Mouse (Mus musculus) liver, embryonic 15.5 days (tissue): Measurements from ENCODE around the gene Tmem18. TPM values are rescaled to one million over a fixed set of nuclear protein-coding genes. Genes with fewer than 3 reads are reported as not detected.

Source experiments
- ATAC-seq: fragments of 200-750 bp; cut with Nextera tagmentation; 2 replicates; pipeline ENCODE4 v1.8.0; 2017; ENCODE audit warnings: moderate number of reproducible peaks, mild to moderate bottlenecking, moderate library complexity; ENCODE audit not compliant: insufficient read depth
- H3K27ac ChIP-seq: fragments of 300-500 bp; sonication (generic); replicated peaks from 2 replicates; pipeline ENCODE4 v1.5.1; 2015; ENCODE audit warnings: mild to moderate bottlenecking, inconsistent platforms
- H3K27me3 ChIP-seq: fragments of 300-500 bp; sonication (generic); 2 replicates; pipeline ENCODE4 v1.6.1; 2015; ENCODE audit warnings: mild to moderate bottlenecking, inconsistent platforms
- H3K36me3 ChIP-seq: fragments of 300-500 bp; sonication (generic); replicated peaks from 2 replicates; pipeline ENCODE4 v1.6.1; 2015; ENCODE audit warnings: moderate library complexity, mild to moderate bottlenecking, inconsistent platforms
- H3K4me1 ChIP-seq: fragments of 300-500 bp; sonication (generic); replicated peaks from 2 replicates; pipeline ENCODE4 v1.6.1; 2015; ENCODE audit warnings: inconsistent platforms
- H3K4me2 ChIP-seq: fragments of 300-500 bp; sonication (generic); 2 replicates; pipeline ENCODE4 v1.6.1; 2015; ENCODE audit warnings: moderate library complexity, mild to moderate bottlenecking, inconsistent platforms
- H3K4me3 ChIP-seq: fragments of 300-500 bp; sonication (generic); replicated peaks from 2 replicates; pipeline ENCODE4 v1.5.1; 2015; ENCODE audit warnings: mild to moderate bottlenecking, inconsistent platforms
- H3K9ac ChIP-seq: fragments of 300-500 bp; sonication (generic); 2 replicates; pipeline ENCODE4 v1.6.1; 2015; ENCODE audit warnings: moderate library complexity, mild to moderate bottlenecking, inconsistent platforms
- H3K9me3 ChIP-seq: fragments of 300-500 bp; sonication (generic); replicated peaks from 2 replicates; pipeline ENCODE4 v1.6.1; 2016; ENCODE audit warnings: inconsistent platforms
- WGBS: fragments of 180-500 bp; shearing (Covaris S2); methylation state at CpG from one replicate; pipeline ENCODE4 v1.1.7; 2015; ENCODE audit warnings: mixed read lengths; ENCODE audit not compliant: insufficient replicate concordance; 5-methylcytosine and 5-hydroxymethylcytosine counted together
- polyA plus RNA-seq: library from polyadenylated mRNA; unstranded; fragments of >200 nt; fragmentation: Nextera tagmentation; extraction: Ambion mirVana; gene quantifications from 2 replicates; pipeline ENCODE4 v1.2.1, GENCODE M21; 2015

The Tmem18 gene
- 7.6 and 8.3 TPM in 2 replicates for polyA plus RNA-seq

DNA sequence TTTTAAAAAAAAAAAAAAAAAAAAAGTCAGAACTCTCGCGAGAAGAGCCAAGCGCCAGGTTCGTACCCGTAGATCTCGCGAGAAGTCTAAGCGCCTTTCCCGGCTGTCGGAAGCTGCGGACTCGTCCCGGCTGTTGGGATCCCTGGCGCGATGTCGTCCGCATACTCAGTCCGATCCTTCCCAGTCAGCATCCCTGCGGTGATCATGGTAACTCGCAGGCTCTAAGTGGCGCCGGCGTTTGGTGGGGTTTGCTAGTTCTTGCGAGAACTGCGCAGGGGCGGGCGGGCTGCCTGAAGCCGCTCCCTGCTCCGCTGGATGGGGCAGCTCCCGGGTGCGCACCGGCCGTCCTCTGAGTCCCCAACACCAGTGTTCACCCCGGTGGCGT, at the start of gene Tmem18:
Gene Tmem18 (plus strand): TSS at position 71 of the 385 bp plus-strand sequence.
- Histone ChIP-seq H3K36me3 (peaks cover 18% of the 10 kb centered on the region), H3K27ac (peak within 1 kb of the TSS; percentile 77), H3K4me1 (peaks cover 14% of the 10 kb centered on the region), H3K4me3 (peak within 1 kb of the TSS; percentile 79), H3K4me2 (peak within 1 kb of the TSS; percentile 86), H3K9ac (peak within 1 kb of the TSS; percentile 79), H3K9me3 (no peaks in the 10 kb centered on the region), H3K27me3 (no peaks in the 10 kb centered on the region)
- peak; percentile 85 for ATAC-seq
- 0% methylated on average over 35 of the region's 35 CpGs for WGBS

GRCm38 (mm10) chr12:30557349-30557748, 26.9 kb upstream of the Tmem18 start:
- H3K9ac ChIP-seq: no peak overlapping the region
- H3K4me1 ChIP-seq: no peaks in the 10 kb centered on the region
- ATAC-seq: no peak
- H3K27ac ChIP-seq: no peak overlapping the region
- H3K36me3 ChIP-seq: no peaks in the 10 kb centered on the region
- no peaks in the 10 kb centered on the region for H3K9me3 ChIP-seq
- no peaks in the 10 kb centered on the region; the same call in 1 of the 2 replicates for H3K27me3 ChIP-seq
- H3K4me2 ChIP-seq: no peak overlapping the region
- no peak overlapping the region for H3K4me3 ChIP-seq

DNA sequence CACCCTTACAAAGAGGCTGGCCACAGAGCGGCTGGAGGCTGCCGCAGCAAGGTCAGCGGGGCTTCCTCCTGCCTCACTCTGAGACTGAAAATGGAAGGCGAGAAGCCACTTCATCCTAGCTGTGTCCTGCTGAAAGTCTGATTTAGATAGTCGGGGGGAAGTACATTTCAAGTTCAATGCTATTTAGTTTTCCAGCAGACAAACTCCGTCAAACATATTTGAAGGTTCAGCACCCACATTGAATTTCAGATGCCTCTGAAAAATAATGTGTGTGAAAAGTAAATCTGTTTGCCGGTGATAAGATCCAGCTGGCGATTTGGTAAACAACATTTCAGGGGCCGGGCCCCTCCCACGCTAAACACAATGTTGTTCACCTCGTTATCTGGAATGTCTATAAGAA, 22.8 kb upstream of the Tmem18 start:
- Histone ChIP-seq H3K4me1 (no peaks in the 10 kb centered on the region), H3K4me2 (no peak overlapping the region), H3K27ac (no peak overlapping the region), H3K9me3 (no peaks in the 10 kb centered on the region), H3K36me3 (no peaks in the 10 kb centered on the region), H3K4me3 (no peak overlapping the region), H3K9ac (no peak overlapping the region), H3K27me3 (no peaks in the 10 kb centered on the region; the same call in 1 of the 2 replicates)
- 24% methylated on average over 11 of the region's 11 CpGs for WGBS
- ATAC-seq: no peak

DNA sequence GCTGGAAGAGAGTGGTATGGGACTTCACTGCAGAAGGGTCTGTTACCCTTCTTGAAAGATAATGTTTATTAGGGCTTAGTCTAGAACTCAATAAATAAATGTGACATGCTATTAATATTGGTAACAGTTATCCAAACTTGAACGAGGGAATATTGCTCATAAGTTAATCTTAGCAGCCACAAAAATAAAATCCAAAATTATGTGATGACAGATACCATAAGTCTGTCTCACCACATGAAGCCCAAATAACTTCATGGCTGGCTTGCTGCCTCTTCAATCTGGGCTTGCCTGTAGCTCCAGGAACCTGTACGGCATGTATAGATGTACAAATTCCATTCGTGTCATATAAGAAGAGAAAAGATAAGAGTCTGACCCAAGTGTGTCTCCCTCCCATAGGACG, 12.2 kb upstream of the Tmem18 start:
- Histone ChIP-seq H3K4me3 (no peak overlapping the region), H3K9me3 (no peaks in the 10 kb centered on the region), H3K27me3 (no peaks in the 10 kb centered on the region), H3K9ac (no peak overlapping the region), H3K27ac (no peak overlapping the region), H3K4me2 (no peak overlapping the region), H3K36me3 (no peaks in the 10 kb centered on the region), H3K4me1 (no peaks in the 10 kb centered on the region)
- WGBS: 51% methylated on average over 4 of the region's 4 CpGs
- no peak for ATAC-seq

DNA sequence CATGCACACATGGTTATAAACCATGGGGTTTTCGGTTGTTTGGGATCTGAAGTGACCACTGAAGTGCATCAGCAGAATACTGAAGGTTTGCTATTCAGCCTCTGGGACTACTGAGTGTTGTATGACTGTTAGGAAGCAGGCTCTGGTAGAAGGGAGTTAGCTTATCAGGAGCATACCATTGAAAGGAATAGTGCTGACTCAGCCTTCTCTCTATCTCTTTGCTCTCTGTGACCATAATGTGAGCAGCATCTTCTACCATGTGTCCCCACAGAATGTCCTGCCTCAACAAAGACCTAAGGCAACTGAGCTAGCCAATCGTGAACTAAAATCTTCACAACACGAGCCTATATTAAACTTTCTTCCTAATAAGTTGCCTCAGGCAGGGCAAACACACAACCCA, 8.3 kb upstream of the Tmem18 start:
- Histone ChIP-seq H3K4me3 (no peak overlapping the region), H3K4me1 (no peaks in the 10 kb centered on the region), H3K9ac (no peak overlapping the region), H3K27ac (no peak overlapping the region), H3K9me3 (no peaks in the 10 kb centered on the region), H3K36me3 (no peaks in the 10 kb centered on the region), H3K4me2 (no peak overlapping the region), H3K27me3 (no peaks in the 10 kb centered on the region)
- WGBS: 37% methylated on average over 3 of the region's 3 CpGs
- no peak for ATAC-seq

DNA sequence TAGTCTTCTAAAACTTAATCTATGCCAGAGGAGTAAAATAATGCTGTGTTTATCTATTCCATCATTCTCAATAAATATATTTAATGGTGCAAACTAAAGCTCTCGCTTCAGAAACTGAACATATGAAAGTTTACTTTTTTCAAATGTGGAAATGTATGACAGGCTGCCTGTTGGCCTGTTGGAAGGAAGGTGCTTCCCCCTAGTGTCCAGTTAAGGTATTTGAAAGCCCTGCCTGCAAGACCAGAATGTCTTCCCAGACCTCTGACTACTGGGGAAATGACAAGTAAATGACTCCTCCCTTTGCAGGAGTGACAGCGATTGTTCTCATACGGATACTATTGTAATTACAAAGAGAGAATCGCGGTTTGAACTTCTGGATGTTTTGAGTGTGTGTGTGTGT, 6.2 kb upstream of the Tmem18 start:
- H3K27ac ChIP-seq: no peak overlapping the region
- 5% methylated on average over 5 of the region's 5 CpGs for WGBS
- H3K9me3 ChIP-seq: no peaks in the 10 kb centered on the region
- H3K4me3 ChIP-seq: no peak overlapping the region
- no peaks in the 10 kb centered on the region for H3K36me3 ChIP-seq
- H3K4me1 ChIP-seq: no peaks in the 10 kb centered on the region
- H3K9ac ChIP-seq: no peak overlapping the region
- H3K27me3 ChIP-seq: no peaks in the 10 kb centered on the region
- no peak overlapping the region for H3K4me2 ChIP-seq
- ATAC-seq: no peak

DNA sequence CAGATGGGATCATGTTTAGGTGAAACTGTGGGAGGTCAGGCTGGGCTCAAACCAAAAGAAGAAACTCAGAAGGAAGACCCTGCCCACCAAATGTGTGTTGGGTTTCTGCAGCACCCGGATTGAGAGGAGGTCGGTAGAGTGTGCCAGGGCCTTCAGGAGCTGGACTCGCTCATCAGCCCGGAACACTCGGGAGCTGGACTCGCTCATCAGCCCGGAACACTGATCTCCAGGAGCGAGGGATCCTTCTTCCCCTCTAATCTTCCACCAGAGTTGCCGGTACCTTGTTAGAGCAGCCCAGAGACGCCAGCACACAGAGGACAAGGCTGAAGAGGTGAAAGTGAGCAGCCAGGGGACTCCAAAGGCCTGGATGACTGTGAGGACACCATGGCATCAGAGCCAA, 2.9 kb upstream of the Tmem18 start:
- H3K4me3 ChIP-seq: no peak overlapping the region
- H3K9ac ChIP-seq: no peak overlapping the region
- no peak overlapping the region for H3K27ac ChIP-seq
- H3K36me3 ChIP-seq: no peaks in the 10 kb centered on the region
- H3K9me3 ChIP-seq: no peaks in the 10 kb centered on the region
- H3K27me3 ChIP-seq: no peaks in the 10 kb centered on the region
- no peak overlapping the region for H3K4me2 ChIP-seq
- no peak for ATAC-seq
- WGBS: 71% methylated on average over 10 of the region's 10 CpGs
- peaks cover 14% of the 10 kb centered on the region for H3K4me1 ChIP-seq

DNA sequence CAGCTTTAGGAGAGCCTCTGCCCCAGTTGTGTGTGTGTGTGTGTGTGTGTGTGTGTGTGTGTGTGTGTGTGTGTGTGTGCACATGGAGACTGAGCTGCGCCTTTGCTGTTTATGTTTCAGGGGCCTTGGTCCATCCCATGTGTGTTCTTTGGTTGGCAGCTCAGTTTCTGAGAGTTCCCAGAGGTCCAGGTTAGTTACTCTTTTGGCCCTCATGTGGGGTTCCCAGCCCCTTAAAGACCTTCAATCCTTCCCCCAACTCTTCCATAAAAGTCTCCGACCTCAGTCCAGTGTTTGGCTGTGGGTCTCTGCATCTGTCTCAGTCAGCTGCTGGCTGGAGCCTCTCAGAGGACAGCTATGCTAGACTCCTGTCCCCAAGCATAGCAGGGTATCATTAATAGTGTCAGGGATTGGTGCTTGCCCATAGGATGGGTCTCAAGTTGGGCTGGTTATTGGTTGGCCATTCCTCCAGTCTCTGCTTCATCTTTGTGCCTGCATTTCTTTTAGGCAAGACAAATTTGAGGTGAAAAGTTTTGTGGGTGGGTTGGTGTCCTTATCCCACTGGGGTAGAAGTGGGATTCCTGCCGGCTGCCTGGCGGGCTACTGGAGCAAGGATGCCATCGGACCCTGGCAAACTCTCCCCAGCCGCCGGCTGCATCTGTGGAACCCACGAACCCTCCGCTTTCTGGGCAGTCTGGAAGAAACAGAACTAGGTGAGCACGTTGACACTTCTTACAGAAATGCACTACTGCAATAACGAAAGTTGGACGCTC, 455 bp upstream of the Tmem18 start:
- Histone ChIP-seq H3K27ac (no peak overlapping the region), H3K9ac (peak overlapping the region; percentile 79), H3K27me3 (no peaks in the 10 kb centered on the region), H3K36me3 (peaks cover 13% of the 10 kb centered on the region), H3K4me2 (peak overlapping the region; percentile 86), H3K4me1 (peaks cover 14% of the 10 kb centered on the region), H3K9me3 (no peaks in the 10 kb centered on the region), H3K4me3 (peak overlapping the region; percentile 79)
- WGBS: 13% methylated on average over 12 of the region's 12 CpGs
- ATAC-seq: peak; percentile 29

DNA sequence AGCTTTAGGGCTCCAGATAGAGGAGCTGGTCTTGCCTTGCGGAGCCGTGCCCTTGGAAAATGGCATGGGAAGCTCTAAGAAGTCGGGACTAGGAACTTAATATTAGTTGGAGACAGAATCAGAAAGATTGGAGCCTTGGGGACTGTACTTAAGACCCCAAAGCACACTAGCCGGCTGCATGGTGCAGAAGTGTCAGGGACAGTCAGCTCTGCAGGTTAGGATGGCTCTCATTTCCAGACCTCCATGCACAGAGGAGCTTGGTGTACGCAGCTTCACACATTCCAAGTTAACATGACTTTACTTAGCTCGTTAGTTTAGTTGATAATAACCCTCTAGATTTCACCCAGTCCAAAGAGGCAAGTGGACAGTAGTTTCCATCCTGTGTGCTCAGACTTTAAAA, 637 bp downstream of the Tmem18 start:
- Histone ChIP-seq H3K9me3 (no peaks in the 10 kb centered on the region), H3K4me3 (peak overlapping the region; percentile 79), H3K9ac (peak overlapping the region; percentile 79), H3K4me2 (peak overlapping the region; percentile 86), H3K27me3 (no peaks in the 10 kb centered on the region), H3K36me3 (peaks cover 20% of the 10 kb centered on the region), H3K27ac (no peak overlapping the region; the same call in 1 of the 2 replicates), H3K4me1 (peaks cover 14% of the 10 kb centered on the region)
- 11% methylated on average over 6 of the region's 6 CpGs for WGBS
- peak; percentile 26; the same call in 1 of the 2 replicates for ATAC-seq

DNA sequence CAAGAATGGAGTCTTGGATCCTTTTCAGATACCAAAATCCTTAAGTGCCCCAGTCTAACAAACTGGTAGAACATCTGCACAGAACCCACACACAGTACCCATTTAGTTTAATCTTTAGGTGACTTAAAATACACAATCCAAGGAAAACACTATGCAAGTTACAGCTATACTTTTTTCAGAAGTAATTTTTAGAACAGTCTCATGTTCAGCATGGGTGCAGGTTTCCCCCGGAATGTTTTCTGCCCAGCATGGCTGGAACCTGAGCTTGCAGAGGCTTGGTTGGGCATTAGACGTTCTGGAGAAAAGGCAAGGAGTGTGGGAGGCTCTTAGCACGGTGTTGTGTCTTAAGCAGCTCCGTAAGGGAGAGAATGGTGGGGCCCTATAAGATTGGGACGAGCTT, 7.6 kb downstream of the Tmem18 start:
- H3K4me2 ChIP-seq: no peak overlapping the region
- H3K9ac ChIP-seq: no peak overlapping the region
- 76% methylated on average over 5 of the region's 5 CpGs for WGBS

GRCm38 (mm10) chr12:30596818-30597407, 12.7 kb downstream of the Tmem18 start:
- Histone ChIP-seq H3K36me3 (no peaks in the 10 kb centered on the region), H3K4me3 (no peak overlapping the region), H3K9ac (no peak overlapping the region), H3K9me3 (no peaks in the 10 kb centered on the region), H3K27me3 (no peaks in the 10 kb centered on the region), H3K4me1 (no peaks in the 10 kb centered on the region), H3K27ac (no peak overlapping the region), H3K4me2 (no peak overlapping the region)
- 36% methylated on average over 8 of the region's 8 CpGs for WGBS
- no peak for ATAC-seq

More for the DNA sequence above, 7.6 kb downstream of the Tmem18 start:
- peaks cover 32% of the 10 kb centered on the region for H3K36me3 ChIP-seq
- no peak for ATAC-seq
- no peak overlapping the region for H3K4me3 ChIP-seq
- H3K9me3 ChIP-seq: no peaks in the 10 kb centered on the region
- H3K4me1 ChIP-seq: no peaks in the 10 kb centered on the region
- no peaks in the 10 kb centered on the region for H3K27me3 ChIP-seq
- H3K27ac ChIP-seq: no peak overlapping the region
